Mouse (Mus musculus) bone marrow macrophage, adult 2 months (primary cell): ENCODE measurements around the gene Rps10.

Experiments used
- CTCF ChIP-seq: IDR thresholded peaks from 2 replicates; pipeline ENCODE4 v1.5.1; 2012; ENCODE audit warnings: low read depth, mild to moderate bottlenecking, low read length, moderate library complexity
- POLR2A ChIP-seq: IDR thresholded peaks from 2 replicates; pipeline ENCODE4 v1.6.1; 2012; ENCODE audit warnings: mild to moderate bottlenecking, low read depth, low read length, borderline replicate concordance

DNA sequence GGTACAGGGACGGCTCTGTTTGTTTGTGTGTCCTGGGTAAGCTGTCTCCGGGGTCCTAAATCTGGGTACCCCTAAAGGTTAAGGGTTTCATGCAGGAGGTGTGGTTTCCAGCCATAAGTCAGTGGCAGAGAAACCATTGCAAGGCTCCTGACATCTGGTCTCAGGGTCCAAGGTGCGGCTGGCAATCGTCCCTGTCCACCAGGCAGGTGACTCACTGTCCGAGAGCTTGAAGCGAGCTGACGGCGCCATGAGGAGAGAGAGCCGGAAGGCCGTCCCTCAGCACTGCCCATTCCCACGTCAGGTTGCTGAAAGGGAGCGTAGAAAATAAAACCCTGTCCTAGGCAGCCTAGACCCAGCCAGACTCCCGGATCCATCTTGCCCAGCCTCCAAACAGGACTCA is 14.1 kb upstream of the Rps10 start:
- no peak for TF ChIP-seq CTCF
- TF ChIP-seq POLR2A: no peak
